Mouse (Mus musculus) CH12.LX (cell line): ENCODE measurements around the gene Cds1.

Experiments
- CTCF ChIP-seq, 2 experiments: IDR thresholded peaks in 1 of 2; conservative IDR thresholded peaks in 1 of 2; 2 replicates each; pipeline ENCODE4 v1.5.1; 2011 to 2012; ENCODE audit warnings: low read depth in 2 of 2, low read length in 2 of 2, improper control_type of control experiment in 1 of 2, inconsistent platforms in 1 of 2, mild to moderate bottlenecking in 1 of 2, moderate library complexity in 1 of 2
- EP300 ChIP-seq: IDR thresholded peaks from 2 replicates; pipeline ENCODE4 v1.6.1; 2011; ENCODE audit warnings: low read length, improper control_type of control experiment
- ETS1 ChIP-seq: conservative IDR thresholded peaks from 2 replicates; pipeline ENCODE4 v1.6.1; 2012; ENCODE audit warnings: low read depth, mild to moderate bottlenecking, inconsistent platforms, low read length, improper control_type of control experiment, moderate library complexity
- JUN ChIP-seq: IDR thresholded peaks from 2 replicates; pipeline ENCODE4 v1.6.1; 2011; ENCODE audit warnings: low read depth, mild to moderate bottlenecking, low read length, improper control_type of control experiment, moderate library complexity; ENCODE audit not compliant: insufficient read depth
- MAFK ChIP-seq: IDR thresholded peaks from 2 replicates; pipeline ENCODE4 v1.6.1; 2011; ENCODE audit warnings: low read length, improper control_type of control experiment; ENCODE audit not compliant: insufficient replicate concordance
- MAZ ChIP-seq: IDR thresholded peaks from 2 replicates; pipeline ENCODE4 v1.6.1; 2012; ENCODE audit warnings: low read depth, mild to moderate bottlenecking, inconsistent platforms, low read length, improper control_type of control experiment, moderate library complexity
- MXI1 ChIP-seq: IDR thresholded peaks from 2 replicates; pipeline ENCODE4 v1.6.1; 2011; ENCODE audit warnings: mild to moderate bottlenecking, low read depth, low read length, improper control_type of control experiment
- POLR2A ChIP-seq: IDR thresholded peaks from 2 replicates; pipeline ENCODE4 v1.6.1; 2011; ENCODE audit warnings: low read depth, mild to moderate bottlenecking, improper control_type of control experiment, low read length
- RAD21 ChIP-seq: IDR thresholded peaks from 2 replicates; pipeline ENCODE4 v1.6.1; 2011; ENCODE audit warnings: low read depth, mild to moderate bottlenecking, low read length, improper control_type of control experiment, moderate library complexity
- RCOR1 ChIP-seq: conservative IDR thresholded peaks from 2 replicates; pipeline ENCODE4 v1.6.1; 2012; ENCODE audit warnings: low read depth, mild to moderate bottlenecking, inconsistent platforms, low read length, improper control_type of control experiment
- TCF12 ChIP-seq: IDR thresholded peaks from 2 replicates; pipeline ENCODE4 v1.6.1; 2014; ENCODE audit warnings: low read depth, mild to moderate bottlenecking, inconsistent platforms, low read length, improper control_type of control experiment
- ZC3H11A ChIP-seq: IDR thresholded peaks from 2 replicates; pipeline ENCODE4 v1.6.1; 2012; ENCODE audit warnings: low read depth, mild to moderate bottlenecking, inconsistent platforms, low read length, improper control_type of control experiment
- ZKSCAN1 ChIP-seq: IDR thresholded peaks from 2 replicates; pipeline ENCODE4 v1.6.1; 2012; ENCODE audit warnings: low read depth, inconsistent platforms, low read length, improper control_type of control experiment, borderline replicate concordance

DNA sequence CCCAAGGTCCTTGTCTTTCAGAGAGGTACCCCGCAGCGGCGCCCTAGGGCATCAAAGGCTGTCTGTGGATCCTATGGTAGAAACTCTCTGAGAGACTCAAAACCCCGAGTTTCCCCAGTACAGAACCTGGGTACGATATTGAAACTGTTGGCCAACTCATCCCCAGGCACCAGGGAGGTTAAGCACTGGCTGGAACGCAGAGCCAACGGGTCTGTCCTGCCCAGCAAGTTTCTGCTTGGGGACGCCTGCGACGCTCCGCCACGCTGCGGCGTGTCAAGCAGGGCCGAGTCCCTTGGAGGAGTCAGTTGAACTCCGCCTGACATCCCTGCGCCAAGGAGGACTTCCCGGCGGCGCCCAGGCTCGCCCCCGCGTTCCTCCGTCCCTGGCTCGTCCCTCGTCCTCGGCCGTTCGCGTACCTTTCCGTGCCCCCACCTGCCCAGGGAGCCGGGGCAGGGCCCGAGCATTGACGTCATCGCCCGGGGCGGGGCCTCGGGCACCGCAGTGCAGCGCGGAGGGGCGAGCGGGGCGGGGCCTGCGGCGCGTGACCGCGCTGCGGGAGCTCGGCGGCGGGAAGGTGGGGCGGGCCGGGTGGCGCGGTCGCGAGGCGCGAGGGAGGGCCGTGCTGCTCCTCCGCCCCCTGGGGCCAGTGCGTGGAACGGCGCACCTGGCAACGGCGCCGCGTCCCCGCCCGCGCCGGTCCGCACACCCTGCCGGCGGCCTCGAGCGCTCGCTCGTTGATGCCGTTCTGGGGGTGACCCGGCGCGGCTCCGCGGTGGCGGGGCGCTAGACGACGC is at the start of gene Cds1:
- TF ChIP-seq CTCF (conservative IDR thresholded peaks at IDR 0.05 in 1 of 2, IDR thresholded peaks at IDR 0.05 in 1 of 2; ENCODE audit: low read depth in 2 of 2, low read length in 2 of 2) (no peak), MXI1 (no peak), EP300 (no peak), POLR2A (no peak), RAD21 (no peak), ETS1 (no peak), ZC3H11A (no peak), TCF12 (no peak), RCOR1 (no peak), MAZ (no peak), ZKSCAN1 (no peak), JUN (no peak), MAFK (no peak)
